Mouse (Mus musculus) hindbrain, embryonic 13.5 days (tissue): ENCODE results near the gene 1810010H24Rik. TPM values are rescaled to one million over a fixed set of nuclear protein-coding genes. Genes with fewer than 3 reads are reported as not detected.

Experiments used
- ATAC-seq: fragments of 200-750 bp; cut with Nextera tagmentation; 2 replicates; pipeline ENCODE4 v1.8.0; 2017; ENCODE audit warnings: moderate TSS enrichment; ENCODE audit not compliant: low FRiP score
- H3K27ac ChIP-seq: fragments of 300-500 bp; sonication (generic); 2 replicates; pipeline ENCODE4 v1.5.1; 2015; ENCODE audit warnings: inconsistent platforms, mild to moderate bottlenecking, moderate library complexity
- H3K27me3 ChIP-seq: fragments of 300-500 bp; sonication (generic); 2 replicates; pipeline ENCODE4 v1.6.1; 2015; ENCODE audit warnings: mild to moderate bottlenecking, inconsistent platforms
- H3K36me3 ChIP-seq: fragments of 300-500 bp; sonication (generic); 2 replicates; pipeline ENCODE4 v1.6.1; 2015; ENCODE audit warnings: mild to moderate bottlenecking, inconsistent platforms
- H3K4me1 ChIP-seq: fragments of 300-500 bp; sonication (generic); replicated peaks from 2 replicates; pipeline ENCODE4 v1.6.1; 2015; ENCODE audit warnings: inconsistent platforms
- H3K4me2 ChIP-seq: fragments of 300-500 bp; sonication (generic); 2 replicates; pipeline ENCODE4 v1.6.1; 2015; ENCODE audit warnings: inconsistent platforms, mild to moderate bottlenecking, moderate library complexity
- H3K4me3 ChIP-seq: fragments of 300-500 bp; sonication (generic); 2 replicates; pipeline ENCODE4 v1.5.1; 2015; ENCODE audit warnings: mild to moderate bottlenecking, inconsistent platforms
- H3K9ac ChIP-seq: fragments of 300-500 bp; sonication (generic); 2 replicates; pipeline ENCODE4 v1.6.1; 2015; ENCODE audit warnings: mild to moderate bottlenecking, inconsistent platforms
- H3K9me3 ChIP-seq: fragments of 300-500 bp; sonication (generic); 2 replicates; pipeline ENCODE4 v1.6.1; 2016; ENCODE audit warnings: inconsistent platforms
- WGBS: fragments of 180-500 bp; shearing (Covaris S2); methylation state at CpG from one replicate; pipeline ENCODE4 v1.1.7; 2015; 5-methylcytosine and 5-hydroxymethylcytosine counted together
- polyA plus RNA-seq: library from polyadenylated mRNA; unstranded; fragments of >200 nt; fragmentation: Nextera tagmentation; extraction: Ambion mirVana; gene quantifications from 2 replicates; pipeline ENCODE4 v1.2.1, GENCODE M21; 2015

Gene 1810010H24Rik
- polyA plus RNA-seq, 1 experiment from 2014 or later, result 5.6 TPM

- no peaks in the 10 kb centered on the region for H3K9me3 ChIP-seq
- H3K9ac ChIP-seq, result peak overlapping the region; percentile 79
- ATAC-seq, result no peak
- no peaks in the 10 kb centered on the region for H3K36me3 ChIP-seq
- H3K4me2 ChIP-seq, result peak overlapping the region; percentile 90
- 0 out of 2 replicates have a peak, but pooled peaks cover 3% of the 10 kb centered on the region for H3K27me3 ChIP-seq
- WGBS, result 67% methylated on average over 6 of the region's 6 CpGs
- H3K4me3 ChIP-seq, result peak overlapping the region; percentile 60
- peaks cover 37% of the 10 kb centered on the region for H3K4me1 ChIP-seq
- peak overlapping the region; percentile 91 for H3K27ac ChIP-seq
Measured at GRCm38 (mm10) chr11:107028754-107029153, 3.3 kb downstream of the 1810010H24Rik start.

DNA sequence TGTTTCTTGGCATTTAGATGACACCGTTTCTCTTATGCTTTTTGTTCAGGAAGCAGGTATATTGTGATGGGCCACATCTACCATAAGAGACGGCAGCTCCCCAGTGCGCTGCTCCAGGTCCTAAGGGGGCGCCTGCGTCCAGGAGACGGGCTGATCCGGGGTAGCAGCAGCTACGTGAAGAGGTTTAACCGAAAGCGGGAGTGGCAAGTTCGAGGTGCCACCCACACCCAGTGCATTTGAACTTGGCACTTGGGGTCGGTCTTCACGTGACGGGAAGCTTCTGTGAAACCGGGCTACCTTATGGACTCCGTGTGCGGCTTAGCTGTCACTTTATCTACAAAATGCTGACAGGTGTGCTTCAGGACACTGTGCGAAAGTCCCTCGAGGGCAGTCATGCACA lies 4.1 kb downstream of the 1810010H24Rik start:
- Histone ChIP-seq H3K36me3 (0 out of 2 replicates have a peak, but pooled peaks cover 4% of the 10 kb centered on the region), H3K4me3 (no peak overlapping the region), H3K27me3 (0 out of 2 replicates have a peak, but pooled peaks cover 3% of the 10 kb centered on the region), H3K9ac (no peak overlapping the region), H3K27ac (no peak overlapping the region), H3K4me2 (no peak overlapping the region), H3K4me1 (peaks cover 31% of the 10 kb centered on the region), H3K9me3 (no peaks in the 10 kb centered on the region)
- ATAC-seq, result no peak
- 54% methylated on average over 19 of the region's 19 CpGs for WGBS

DNA sequence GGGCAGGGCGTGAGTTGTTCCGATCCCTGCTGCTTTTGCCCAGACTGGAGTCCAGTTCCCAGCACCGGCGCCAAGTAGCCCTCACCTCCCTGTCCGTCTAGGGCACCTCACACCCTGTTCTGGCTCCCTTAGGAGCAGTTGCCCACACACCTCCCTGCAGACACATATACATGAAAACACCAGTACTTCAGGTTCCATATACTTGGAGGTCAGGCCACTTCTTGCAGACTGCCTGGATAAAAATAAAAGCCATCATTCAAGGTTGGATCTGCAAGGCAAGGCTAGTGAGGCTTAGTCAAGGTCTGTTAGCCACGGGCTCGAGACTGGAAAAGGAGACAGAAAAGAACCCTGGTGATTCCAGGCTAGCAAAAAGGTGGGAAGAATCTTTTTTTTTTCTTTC lies 6.2 kb downstream of the 1810010H24Rik start:
- ATAC-seq, result no peak
- Histone ChIP-seq H3K27me3 (0 out of 2 replicates have a peak, but pooled peaks cover 3% of the 10 kb centered on the region), H3K4me3 (no peak overlapping the region), H3K9me3 (no peaks in the 10 kb centered on the region), H3K4me1 (peaks cover 10% of the 10 kb centered on the region), H3K27ac (no peak overlapping the region), H3K36me3 (peaks cover 18% of the 10 kb centered on the region), H3K4me2 (no peak overlapping the region), H3K9ac (no peak overlapping the region)
- WGBS, result 48% methylated on average over 7 of the region's 7 CpGs

GRCm38 (mm10) chr11:107034085-107034810 lies 8.8 kb downstream of the 1810010H24Rik start:
- Histone ChIP-seq H3K27ac (no peak overlapping the region), H3K4me2 (no peak overlapping the region), H3K36me3 (peaks cover 44% of the 10 kb centered on the region), H3K4me3 (no peak overlapping the region), H3K27me3 (0 out of 2 replicates have a peak, but pooled peaks cover 3% of the 10 kb centered on the region), H3K9ac (no peak overlapping the region), H3K9me3 (no peaks in the 10 kb centered on the region), H3K4me1 (no peaks in the 10 kb centered on the region)
- WGBS, result 85% methylated on average over 10 of the region's 10 CpGs
- no peak for ATAC-seq

GRCm38 (mm10) chr11:107039417-107039816 lies 13.9 kb downstream of the 1810010H24Rik start:
- ATAC-seq, result no peak
- H3K36me3 ChIP-seq, result peaks cover 81% of the 10 kb centered on the region
- H3K4me1 ChIP-seq, result no peaks in the 10 kb centered on the region
- no peak overlapping the region for H3K4me3 ChIP-seq
- no peak overlapping the region for H3K4me2 ChIP-seq
- no peak overlapping the region for H3K9ac ChIP-seq
- 95% methylated on average over 5 of the region's 5 CpGs for WGBS
- no peaks in the 10 kb centered on the region for H3K9me3 ChIP-seq
- no peaks in the 10 kb centered on the region for H3K27me3 ChIP-seq
- H3K27ac ChIP-seq, result no peak overlapping the region

DNA sequence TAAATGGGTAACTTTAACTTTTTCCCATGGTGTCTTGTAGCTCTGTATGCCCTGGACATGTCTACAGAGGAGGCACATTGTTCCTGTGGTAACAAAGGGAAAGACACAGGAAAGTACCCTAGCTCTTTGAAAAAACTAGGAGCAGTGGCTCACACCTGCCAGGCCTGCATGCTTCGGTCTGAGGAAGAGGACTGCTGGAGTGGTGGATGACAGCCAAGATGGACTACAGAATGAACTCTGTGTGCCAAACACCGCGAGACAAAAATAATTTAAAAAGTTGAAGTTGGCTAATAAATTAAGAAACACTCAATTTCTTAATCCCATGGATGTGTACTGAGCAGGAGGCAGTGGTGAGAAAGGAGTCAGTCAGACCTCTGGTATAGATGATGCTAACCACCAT lies 15.9 kb downstream of the 1810010H24Rik start:
- Histone ChIP-seq H3K27me3 (no peaks in the 10 kb centered on the region), H3K9ac (no peak overlapping the region), H3K4me1 (no peaks in the 10 kb centered on the region), H3K4me3 (no peak overlapping the region), H3K9me3 (no peaks in the 10 kb centered on the region), H3K4me2 (no peak overlapping the region), H3K27ac (no peak overlapping the region), H3K36me3 (peaks cover 81% of the 10 kb centered on the region)
- 93% methylated on average over 3 of the region's 3 CpGs for WGBS
- no peak for ATAC-seq

GRCm38 (mm10) chr11:107043361-107043760 lies 17.9 kb downstream of the 1810010H24Rik start:
- Histone ChIP-seq H3K27ac (no peak overlapping the region), H3K9ac (no peak overlapping the region), H3K4me3 (no peak overlapping the region), H3K4me2 (no peak overlapping the region), H3K27me3 (no peaks in the 10 kb centered on the region), H3K9me3 (no peaks in the 10 kb centered on the region), H3K36me3 (peaks cover 75% of the 10 kb centered on the region), H3K4me1 (no peaks in the 10 kb centered on the region)
- WGBS, result 89% methylated on average over 11 of the region's 11 CpGs
- no peak for ATAC-seq

- 57% methylated on average over 5 of the region's 5 CpGs for WGBS
- peaks cover 66% of the 10 kb centered on the region for H3K36me3 ChIP-seq
Measured at GRCm38 (mm10) chr11:107044321-107044720, 18.8 kb downstream of the 1810010H24Rik start.

DNA sequence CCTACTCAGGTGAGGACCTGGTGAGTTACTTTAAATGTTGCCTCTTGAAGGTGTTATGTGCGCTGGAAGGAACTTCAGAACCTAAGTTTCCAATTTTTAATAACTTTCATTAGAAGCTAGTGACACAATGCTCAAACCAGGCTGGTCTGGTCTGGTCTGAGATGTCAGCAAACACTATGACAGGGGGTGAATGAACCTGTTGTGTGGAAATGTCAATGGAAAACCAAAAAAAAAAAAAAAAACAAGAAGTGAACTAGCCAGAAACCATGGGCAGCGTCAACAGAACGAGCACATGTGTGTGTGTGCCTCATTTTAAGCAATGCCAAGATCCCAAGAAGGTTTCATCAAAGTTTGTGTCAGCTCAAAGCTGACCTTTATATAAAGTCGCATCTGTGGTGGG lies 20.1 kb downstream of the 1810010H24Rik start:
- WGBS, result 92% methylated on average over 4 of the region's 4 CpGs
- ATAC-seq, result no peak
- H3K4me3 ChIP-seq, result no peak overlapping the region
- no peak overlapping the region for H3K4me2 ChIP-seq
- H3K27me3 ChIP-seq, result no peaks in the 10 kb centered on the region
- H3K27ac ChIP-seq, result no peak overlapping the region
- no peaks in the 10 kb centered on the region for H3K9me3 ChIP-seq
- peaks cover 55% of the 10 kb centered on the region for H3K36me3 ChIP-seq
- H3K4me1 ChIP-seq, result no peaks in the 10 kb centered on the region
- H3K9ac ChIP-seq, result no peak overlapping the region

More at GRCm38 (mm10) chr11:107044321-107044720, 18.8 kb downstream of the 1810010H24Rik start:
- H3K4me2 ChIP-seq, result no peak overlapping the region
- H3K9ac ChIP-seq, result no peak overlapping the region
- H3K27ac ChIP-seq, result no peak overlapping the region
- no peak for ATAC-seq
- H3K4me3 ChIP-seq, result no peak overlapping the region
- no peaks in the 10 kb centered on the region for H3K4me1 ChIP-seq
- H3K27me3 ChIP-seq, result no peaks in the 10 kb centered on the region
- no peaks in the 10 kb centered on the region for H3K9me3 ChIP-seq

DNA sequence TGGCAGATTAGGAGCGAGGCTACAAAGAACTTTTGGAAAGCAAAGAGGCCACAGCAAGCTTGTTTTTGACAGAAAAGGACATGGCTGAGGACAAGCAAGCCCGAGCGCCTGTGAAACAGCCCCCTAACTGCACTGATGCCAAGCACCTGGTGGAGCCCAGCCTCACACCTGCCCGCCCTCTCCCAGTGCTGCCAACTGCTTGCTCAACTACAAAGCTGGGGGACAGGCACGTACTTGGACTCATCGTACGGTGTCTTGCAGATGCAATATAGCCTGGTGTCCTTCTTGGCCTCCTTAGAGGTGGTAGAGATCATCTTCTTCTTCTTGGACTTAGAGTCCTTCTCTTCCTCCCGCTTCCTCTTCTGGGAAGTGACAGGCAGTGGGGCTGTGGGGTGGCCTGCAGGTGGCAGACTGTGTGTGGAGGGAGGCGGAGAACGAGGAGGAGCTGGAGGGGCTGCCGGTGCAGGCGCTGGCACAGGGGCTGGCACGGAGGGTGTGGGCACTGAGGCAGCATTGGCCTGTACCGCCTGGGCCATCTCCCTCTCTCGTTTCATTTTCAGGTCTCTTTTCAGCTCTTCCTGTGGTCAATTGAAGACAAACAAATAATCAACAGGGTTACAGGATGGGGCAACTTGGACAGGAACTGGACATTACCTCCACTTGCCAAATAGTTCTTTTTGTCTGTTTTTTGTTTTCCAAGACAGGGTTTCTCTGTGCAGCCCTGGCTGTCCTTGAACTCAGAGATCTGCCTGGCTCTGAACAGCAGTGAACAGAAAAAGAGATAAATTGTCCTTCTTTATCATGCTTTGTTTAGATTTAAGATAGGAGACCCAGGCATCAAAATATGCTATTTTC lies 21.5 kb downstream of the 1810010H24Rik start:
- H3K4me2 ChIP-seq, result no peak overlapping the region
- H3K9ac ChIP-seq, result no peak overlapping the region
- ATAC-seq, result no peak
- no peak overlapping the region for H3K27ac ChIP-seq
- no peaks in the 10 kb centered on the region for H3K9me3 ChIP-seq
- H3K36me3 ChIP-seq, result peaks cover 52% of the 10 kb centered on the region
- WGBS, result 92% methylated on average over 15 of the region's 15 CpGs
- H3K4me1 ChIP-seq, result no peaks in the 10 kb centered on the region
- no peaks in the 10 kb centered on the region for H3K27me3 ChIP-seq
- H3K4me3 ChIP-seq, result no peak overlapping the region

GRCm38 (mm10) chr11:107054870-107055269 lies 29.4 kb downstream of the 1810010H24Rik start:
- no peak overlapping the region for H3K4me3 ChIP-seq
- ATAC-seq, result no peak
- H3K36me3 ChIP-seq, result peaks cover 87% of the 10 kb centered on the region
- H3K4me2 ChIP-seq, result no peak overlapping the region
- H3K9me3 ChIP-seq, result no peaks in the 10 kb centered on the region
- WGBS, result 93% methylated on average over 6 of the region's 6 CpGs
- no peaks in the 10 kb centered on the region for H3K27me3 ChIP-seq
- H3K27ac ChIP-seq, result no peak overlapping the region
- H3K9ac ChIP-seq, result no peak overlapping the region
- H3K4me1 ChIP-seq, result no peaks in the 10 kb centered on the region

DNA sequence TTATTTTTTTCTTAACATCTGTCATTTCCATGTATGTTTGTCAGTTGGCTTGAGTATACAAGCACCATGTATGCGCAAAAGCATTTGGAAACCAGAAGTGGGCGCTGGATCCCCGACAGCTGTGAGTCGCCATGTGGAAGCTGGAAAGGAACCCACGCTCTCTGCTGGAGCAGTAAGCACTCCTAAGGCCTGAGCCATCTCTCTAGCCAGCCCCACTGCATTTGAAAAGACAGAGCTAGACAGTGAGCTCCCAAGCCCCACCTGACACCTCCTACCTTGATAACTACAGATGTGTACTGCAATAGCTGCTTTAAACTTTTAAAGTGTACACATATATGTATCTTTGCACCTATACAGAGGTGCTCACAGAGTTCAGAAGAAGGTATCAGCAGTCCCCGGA lies 31.9 kb downstream of the 1810010H24Rik start:
- no peaks in the 10 kb centered on the region for H3K27me3 ChIP-seq
- H3K9ac ChIP-seq, result no peak overlapping the region
- WGBS, result 93% methylated on average over 6 of the region's 6 CpGs
- no peak overlapping the region for H3K4me2 ChIP-seq
- no peaks in the 10 kb centered on the region for H3K4me1 ChIP-seq
- H3K27ac ChIP-seq, result no peak overlapping the region
- H3K36me3 ChIP-seq, result peaks cover 96% of the 10 kb centered on the region
- no peak overlapping the region for H3K4me3 ChIP-seq
- ATAC-seq, result no peak
- H3K9me3 ChIP-seq, result no peaks in the 10 kb centered on the region
